Mouse (Mus musculus): ENCODE data around the gene Mmachc.

- no peak for TF ChIP-seq CTCF (IDR thresholded peaks at IDR 0.05; ENCODE audit: insufficient read depth, low read length)
- no peak for TF ChIP-seq POLR2A (IDR thresholded peaks at IDR 0.05; ENCODE audit: borderline replicate concordance, extremely low read depth, low read depth, low read length)
These were observed 16.1 kb downstream of the Mmachc start for GRCm38 (mm10) chr4:116692146-116692545.
